Mouse (Mus musculus) gastrocnemius, postnatal 25 days (tissue): ENCODE results near the gene Hoxc4. TPM values are rescaled to one million over a fixed set of nuclear protein-coding genes. Genes with fewer than 3 reads are reported as not detected.

ENCODE experiments used
- DNase-seq: peaks from one replicate; pipeline ENCODE4 v3.0.0; 2022
- long read RNA-seq, 2 experiments: library from polyadenylated mRNA; stranded (forward); transcript quantifications; one replicate each; pipeline ENCODE4 v2.0.0; 2021
- total RNA-seq, 2 experiments: library from RNA; stranded (reverse); gene quantifications; 1 replicate in 1 of 2; 2 replicates in 1 of 2; pipeline ENCODE4 v1.2.3; 2021

Gene Hoxc4
- total RNA-seq, result 1 to 10 TPM; 3.8 to 4.1 TPM
- long read RNA-seq, experiment 1, partial matches to known transcripts, result 0 of 2 reads
- long read RNA-seq, experiment 1, other reads (novel, unspliced or antisense), result 2 of 2 reads
- long read RNA-seq, experiment 2, partial matches to known transcripts, result 0 of 1 reads
- long read RNA-seq, experiment 2, other reads (novel, unspliced or antisense), result 0 of 1 reads

DNA sequence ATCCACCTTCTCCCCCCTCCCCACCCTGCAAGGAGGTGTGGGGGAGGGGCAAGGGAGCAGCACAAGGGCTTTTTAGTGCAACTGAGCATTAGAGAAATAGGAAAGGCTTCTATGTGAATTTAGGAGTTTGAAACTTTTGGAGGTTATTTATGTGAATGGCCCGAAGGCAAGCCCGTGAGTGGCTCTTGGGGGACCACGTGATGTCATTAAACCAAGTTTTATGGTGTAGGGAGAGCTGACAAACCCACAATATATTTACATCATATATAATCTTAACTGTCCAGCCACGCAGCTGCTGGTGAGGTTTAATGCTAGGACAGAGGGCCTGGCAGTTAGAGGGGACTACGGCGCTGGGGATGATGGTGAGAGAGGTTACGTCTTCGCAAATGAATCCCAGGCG lies at the start of gene Hoxc4:
Gene Hoxc4 (plus strand): TSS at position 299 of the 400 bp plus-strand sequence.
- no peak for DNase-seq

DNA sequence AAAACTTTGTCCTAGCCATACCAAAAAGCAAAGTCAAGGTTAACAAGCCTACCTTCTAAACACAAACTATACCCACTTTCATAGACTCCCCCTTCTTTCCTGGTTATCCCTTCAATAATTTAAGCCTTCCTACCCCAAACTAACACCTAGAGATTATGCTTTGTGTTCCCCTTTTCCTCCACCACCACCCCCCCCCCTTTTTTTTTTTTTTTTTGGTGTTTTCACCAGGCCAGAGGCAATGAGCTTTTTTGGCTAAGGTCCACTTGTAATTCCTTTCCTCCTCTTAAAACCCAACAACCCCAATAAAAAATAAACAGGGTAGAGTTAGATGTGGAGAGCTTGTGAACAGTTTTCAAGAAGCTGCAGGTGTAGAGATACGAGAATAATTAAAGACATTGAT lies 49.4 kb upstream of the Hoxc4 start:
- DNase-seq, result no peak

DNA sequence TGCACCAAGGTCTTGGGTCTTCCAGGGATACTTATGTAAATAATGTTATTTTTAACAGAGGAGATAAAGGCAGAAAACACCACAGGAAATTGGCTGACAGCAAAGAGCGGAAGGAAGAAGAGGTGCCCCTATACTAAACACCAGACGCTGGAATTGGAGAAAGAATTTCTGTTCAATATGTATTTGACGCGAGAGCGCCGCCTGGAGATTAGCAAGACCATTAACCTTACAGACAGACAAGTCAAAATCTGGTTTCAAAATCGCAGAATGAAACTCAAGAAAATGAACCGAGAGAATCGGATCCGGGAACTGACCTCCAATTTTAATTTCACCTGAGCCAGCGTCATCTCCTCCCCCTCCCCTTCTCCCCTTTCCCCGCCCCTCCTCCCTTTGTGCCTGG lies 48.0 kb upstream of the Hoxc4 start:
- DNase-seq, result no peak

DNA sequence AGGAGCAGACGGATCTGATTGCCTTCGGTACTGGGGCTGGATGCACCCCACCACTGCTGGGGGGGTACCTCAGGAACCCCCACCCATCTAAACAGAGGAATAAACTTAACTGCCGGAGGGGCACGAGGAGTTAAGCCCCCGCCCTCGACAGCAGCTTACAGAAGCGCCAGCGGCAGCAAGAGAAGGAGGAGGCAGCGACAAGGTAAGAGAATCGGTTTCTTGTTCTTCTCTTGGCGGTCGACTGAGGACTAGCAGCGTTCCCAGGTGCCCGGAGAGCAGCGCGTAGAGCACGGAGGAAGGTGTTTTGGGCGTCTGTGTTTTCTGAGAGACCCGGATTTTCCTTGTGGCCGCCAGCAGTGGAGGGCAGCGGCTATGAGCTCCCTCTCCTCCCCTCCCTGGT lies 46.5 kb upstream of the Hoxc4 start:
- DNase-seq, result peak; percentile 4

DNA sequence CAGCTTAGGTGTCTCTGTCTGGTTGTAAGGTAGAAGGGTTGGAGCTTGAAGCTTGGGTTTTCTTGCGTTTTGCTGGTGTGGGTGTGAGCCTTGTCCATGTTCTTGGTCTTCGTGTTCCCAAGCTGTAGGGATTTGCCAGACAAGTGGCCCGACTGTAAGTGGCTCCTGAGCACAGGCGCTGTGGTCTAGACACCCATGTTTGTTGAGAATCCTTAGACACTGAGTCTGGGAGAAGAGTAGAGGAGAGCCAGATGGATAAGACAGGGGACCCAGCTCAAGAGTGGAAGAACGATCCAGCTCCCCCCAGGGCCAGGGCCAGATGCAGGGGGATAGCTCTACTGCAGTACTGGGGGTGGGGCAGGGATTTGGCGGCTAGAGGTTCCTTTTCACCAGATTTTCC lies 46.0 kb upstream of the Hoxc4 start:
- peak; percentile 14 for DNase-seq

DNA sequence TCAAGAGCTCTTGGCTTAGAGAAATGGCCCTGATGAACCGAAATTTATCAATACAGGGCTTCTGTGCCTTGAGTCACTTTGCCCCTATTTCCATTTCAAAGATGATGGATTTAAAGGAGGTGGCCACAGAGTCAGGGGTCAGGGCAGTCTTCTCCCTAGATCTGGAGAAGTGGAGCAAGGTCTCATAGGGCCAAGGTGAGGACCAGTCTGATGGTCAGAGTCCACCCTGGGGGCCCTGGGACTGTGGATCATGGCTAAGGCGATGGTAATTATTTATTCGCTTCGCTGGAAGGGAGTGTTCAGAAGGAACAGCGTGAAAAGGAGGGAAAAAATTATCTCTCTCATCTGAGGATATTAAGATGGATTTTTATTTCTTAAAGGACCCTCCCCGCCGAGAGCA lies 43.7 kb upstream of the Hoxc4 start:
- DNase-seq, result no peak

DNA sequence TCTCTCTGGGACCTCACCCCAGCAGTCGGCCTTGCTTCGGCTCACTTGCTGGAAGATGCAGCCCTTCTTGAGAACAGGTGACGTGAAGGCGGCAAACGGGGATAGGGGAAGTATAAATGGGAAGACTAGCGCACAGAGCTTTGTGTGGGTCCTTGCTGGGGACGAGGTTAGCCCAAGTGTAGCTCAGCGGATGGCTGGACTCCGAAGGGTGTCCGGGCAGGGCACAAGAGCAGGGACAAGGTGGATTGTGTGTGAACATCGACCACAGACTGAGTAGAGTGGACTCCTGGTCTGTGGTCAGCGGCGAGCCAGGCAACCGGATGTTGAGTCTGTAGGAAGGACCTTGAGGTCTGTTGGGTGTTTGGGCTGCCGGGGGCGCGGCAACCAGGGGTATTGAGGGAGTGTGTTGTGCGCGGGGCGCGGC lies 43.0 kb upstream of the Hoxc4 start:
- no peak for DNase-seq

DNA sequence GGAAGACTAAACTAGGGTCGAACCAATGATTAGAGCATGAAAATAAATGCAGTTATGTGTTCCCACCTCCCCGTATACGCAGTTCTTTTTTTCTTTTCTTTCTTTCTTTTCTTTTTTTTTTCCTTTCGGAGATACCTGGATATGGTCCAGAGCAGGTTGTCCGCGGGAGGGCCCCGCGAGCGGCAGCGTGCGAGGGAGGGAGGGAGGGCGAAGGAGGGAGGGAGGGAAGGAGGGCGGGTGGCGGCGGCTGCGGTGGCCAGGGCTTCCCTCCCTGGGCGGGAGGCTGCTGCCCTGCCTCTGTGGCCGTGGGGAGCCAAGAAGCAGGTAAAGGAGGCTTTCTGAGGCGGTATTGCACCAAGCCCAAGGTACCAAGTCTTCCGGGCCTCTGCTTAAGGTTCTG lies 42.6 kb upstream of the Hoxc4 start, which contains the start of gene Hoxc9:
Gene Hoxc9 (plus strand): TSS at position 269 of the 400 bp plus-strand sequence.
- peak; percentile 41 for DNase-seq

DNA sequence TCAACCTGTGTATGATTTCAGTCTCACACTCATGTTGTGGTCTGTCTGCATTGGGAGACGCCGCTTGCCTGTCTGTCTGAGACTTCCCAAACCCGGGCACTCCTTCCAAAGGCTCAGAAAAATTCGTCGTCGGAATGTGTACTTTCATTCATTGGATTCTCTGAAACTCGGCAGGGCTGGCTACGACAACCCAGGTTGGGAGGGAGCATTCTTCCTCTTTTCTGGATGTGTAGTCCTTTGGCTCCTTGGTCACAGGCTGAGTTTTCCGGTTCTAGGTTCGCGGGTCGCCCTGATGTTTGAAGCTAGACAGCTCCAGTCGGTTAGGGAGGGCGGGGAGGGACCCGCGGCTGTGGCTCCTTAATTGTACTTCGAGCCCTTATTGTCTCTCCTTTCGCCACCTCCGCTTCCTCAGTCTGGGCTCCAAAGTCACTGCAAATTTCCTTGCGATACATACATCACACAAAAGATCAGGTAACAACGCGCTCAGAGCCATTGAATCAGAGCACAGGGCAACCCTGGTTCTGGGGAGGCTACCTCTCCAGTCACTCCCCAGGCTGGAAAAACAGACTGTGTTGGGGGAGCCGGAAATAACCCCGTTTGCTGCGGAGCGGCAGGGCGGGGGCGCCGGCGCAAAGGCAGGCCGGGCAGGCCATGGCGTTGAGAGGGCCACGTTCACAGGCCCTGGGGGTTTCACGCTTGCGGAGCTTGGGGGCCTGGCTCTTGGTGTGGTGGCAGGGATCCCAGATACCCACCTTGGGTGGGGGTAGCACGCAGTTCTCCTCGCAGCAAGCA lies 41.9 kb upstream of the Hoxc4 start:
- DNase-seq, result peak; percentile 44

DNA sequence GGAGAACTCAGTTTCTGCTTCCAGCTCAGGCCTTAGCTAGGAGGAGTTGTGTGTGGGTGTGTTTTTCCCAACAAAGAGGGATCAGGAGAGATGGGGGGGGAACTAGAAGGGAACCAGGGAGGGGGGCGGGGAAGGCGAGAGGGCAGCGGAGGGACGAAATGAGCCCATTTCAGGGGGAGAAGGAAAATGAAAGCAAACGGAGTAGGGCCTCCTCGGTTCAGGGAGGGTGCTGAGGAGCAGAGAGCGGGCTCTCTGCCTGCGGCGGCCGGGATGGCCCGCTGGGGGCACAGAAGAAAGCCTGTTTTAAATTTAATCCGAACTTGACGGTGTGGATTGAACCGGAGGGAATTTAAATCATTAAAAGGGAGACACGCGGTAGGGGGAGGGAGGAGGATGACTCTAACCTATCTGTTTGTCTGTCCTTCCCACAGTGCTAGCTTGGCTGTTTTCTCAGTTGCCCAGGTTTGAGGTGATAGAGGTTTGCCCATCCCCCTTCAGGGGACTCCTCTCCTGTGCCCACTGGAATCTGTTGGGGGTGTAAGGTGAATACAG lies 41.2 kb upstream of the Hoxc4 start:
- no peak for DNase-seq

DNA sequence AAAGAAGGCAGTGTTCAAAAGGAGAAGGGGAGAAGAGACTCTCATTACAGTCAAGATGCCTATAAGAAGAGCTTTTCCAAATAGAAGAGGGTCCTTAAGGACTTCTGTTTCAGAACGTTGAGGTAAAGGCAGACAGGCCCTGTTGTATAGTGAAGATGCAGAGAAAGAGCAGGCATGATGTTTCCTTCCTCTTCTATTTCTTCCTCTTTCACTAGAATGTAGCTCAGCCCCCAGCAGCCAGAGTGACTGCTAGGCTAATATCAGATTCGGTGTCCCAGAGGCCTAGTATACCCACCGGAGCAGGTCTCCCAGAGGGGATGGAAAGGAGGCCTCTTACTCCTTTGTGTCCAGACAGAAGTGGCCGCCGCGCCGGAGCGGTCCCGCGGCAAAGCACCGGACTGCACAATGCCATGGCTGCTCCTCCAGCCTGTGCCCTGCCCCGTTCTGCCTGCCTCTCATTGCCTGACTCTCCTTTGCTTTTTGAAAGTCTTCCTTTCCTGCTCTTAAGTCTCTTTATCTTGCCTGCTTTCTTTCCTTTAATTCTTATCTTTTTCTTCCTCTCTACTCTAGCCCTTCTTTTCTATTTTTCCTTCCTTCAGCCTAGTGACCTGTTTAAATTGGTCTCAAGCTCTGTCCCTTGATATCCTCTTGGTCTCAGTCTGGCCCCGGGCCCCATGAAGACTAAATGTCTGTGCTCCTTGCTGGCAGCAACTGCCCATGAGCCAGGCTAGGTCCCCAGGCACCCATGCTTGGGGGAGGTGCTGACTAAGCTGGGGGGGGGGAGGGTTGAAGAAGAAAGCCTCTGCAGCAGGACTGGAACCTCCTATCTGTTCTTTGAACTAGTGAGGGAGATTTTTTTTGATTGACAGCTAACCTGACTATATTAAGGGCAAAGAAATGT lies 39.9 kb upstream of the Hoxc4 start:
- DNase-seq, result peak; percentile 4

DNA sequence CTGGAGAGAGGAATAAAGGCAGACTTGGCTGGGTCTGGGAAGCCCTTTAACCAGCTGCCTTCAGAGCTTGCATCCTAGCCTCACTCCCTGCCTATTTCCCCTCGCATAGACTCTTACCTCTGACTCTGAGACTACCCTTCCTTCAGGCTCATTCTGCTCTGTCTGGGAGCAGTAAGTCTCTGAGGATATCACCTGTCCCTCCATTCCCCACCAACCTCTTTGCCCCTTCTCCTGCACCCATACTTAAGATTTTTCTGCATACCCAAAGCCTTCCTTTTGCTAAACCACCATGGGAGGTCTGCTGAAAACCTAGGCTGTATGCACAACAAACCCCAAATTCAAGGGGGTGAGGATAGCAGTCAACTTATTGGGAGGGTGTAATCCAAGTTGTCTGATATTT lies 38.8 kb upstream of the Hoxc4 start:
- no peak for DNase-seq

DNA sequence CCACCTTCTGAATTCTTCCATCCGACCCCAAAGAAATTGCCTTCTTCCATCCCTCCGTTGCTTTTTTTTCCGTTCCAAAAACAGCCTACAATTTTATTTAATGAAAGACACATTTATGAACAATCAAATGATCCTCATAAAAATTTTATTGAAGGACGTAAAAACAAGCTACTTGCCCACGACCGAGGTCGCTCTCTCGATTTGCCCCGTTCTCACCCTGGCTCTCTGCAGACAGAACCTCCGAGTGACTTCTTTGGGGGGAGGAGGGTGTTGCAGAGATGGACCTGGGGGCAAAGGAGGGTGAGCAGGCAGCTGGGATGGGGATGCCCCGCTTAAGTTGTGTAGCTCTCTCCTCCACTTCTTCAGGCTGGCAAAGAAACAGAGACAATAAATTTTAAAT lies 38.4 kb upstream of the Hoxc4 start:
- no peak for DNase-seq

DNA sequence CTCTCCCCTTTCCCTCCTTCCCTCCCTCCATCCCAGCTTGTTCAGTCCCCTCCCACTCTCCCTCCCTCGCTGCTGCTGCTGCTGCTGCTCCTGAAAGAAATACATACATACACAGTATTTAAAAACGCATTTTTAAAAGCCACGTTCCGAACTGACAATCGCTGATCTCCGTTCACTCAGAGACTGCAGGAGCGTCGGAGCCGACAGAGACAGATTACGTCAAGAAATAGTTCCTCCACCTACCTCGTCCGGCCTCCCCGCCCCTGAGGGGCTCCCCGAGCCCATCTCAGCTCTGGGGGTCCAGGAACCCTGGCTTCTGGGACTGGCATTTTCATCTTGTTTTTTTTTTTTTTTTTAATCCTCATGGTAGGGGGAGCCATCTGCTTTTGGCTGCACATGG lies 37.8 kb upstream of the Hoxc4 start:
- no peak for DNase-seq

DNA sequence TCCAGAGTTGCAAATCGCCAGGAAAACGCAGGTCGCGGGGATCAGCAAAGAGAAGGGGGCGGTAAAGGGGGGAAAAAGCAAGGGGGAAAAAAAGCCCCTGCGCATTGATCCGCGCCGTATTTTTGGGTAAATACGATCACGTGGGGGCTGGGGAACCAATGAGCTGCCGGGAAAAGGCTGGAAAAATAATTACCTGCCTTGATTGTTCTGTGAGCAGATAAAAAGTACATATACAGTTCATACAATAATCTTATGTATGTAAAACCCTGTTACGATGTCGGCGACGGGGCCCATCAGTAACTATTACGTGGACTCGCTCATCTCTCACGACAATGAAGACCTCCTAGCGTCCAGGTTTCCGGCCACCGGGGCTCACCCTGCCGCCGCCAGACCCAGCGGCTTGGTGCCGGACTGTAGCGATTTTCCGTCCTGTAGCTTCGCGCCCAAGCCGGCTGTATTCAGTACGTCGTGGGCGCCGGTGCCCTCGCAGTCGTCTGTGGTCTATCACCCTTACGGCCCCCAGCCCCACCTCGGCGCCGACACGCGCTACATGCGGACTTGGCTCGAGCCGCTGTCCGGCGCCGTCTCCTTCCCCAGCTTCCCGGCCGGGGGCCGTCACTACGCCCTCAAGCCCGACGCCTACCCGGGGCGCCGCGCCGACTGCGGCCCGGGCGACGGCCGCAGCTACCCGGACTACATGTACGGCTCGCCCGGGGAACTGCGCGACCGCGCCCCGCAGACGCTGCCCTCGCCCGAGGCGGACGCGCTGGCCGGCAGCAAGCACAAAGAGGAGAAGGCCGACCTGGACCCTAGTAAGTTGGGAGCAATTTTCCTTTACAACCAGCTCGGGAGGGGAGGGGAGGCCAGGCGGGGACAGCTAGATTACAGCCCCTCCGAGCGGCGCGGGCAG lies 37.1 kb upstream of the Hoxc4 start:
- peak; percentile 64 for DNase-seq

DNA sequence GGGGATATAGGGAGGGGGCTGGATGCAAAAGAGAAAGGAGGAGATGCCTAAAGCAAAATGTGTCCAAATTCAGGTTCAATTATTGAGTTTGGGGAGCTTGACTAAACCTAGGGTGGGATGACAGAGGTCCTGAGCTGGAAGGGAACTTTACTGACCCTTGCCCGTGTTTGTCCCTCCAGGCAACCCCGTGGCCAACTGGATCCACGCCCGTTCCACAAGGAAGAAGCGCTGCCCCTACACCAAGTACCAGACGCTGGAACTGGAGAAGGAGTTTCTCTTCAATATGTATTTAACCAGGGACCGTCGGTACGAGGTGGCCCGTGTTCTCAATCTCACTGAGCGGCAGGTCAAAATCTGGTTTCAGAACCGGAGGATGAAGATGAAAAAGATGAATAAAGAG lies 35.0 kb upstream of the Hoxc4 start:
- no peak for DNase-seq

DNA sequence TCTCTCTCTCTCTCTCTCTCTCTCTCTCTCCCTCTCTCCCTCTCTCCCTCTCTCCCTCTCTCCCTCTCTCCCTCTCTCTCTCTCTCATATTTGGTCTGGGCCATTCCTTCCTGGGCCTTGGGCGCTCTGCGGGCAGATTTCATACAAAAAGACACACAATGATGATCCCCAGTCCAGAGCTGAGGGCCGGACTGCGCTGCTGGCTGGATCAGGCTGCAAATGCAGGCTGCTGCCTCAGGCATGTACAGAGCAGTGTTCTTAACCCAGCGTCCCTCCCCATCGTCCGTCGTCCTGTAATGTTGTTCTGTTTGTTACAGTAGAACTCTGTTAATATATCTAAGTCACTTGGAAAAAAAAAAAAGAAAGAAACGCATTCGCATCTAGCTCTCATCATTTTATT lies 34.2 kb upstream of the Hoxc4 start:
- DNase-seq, result no peak

DNA sequence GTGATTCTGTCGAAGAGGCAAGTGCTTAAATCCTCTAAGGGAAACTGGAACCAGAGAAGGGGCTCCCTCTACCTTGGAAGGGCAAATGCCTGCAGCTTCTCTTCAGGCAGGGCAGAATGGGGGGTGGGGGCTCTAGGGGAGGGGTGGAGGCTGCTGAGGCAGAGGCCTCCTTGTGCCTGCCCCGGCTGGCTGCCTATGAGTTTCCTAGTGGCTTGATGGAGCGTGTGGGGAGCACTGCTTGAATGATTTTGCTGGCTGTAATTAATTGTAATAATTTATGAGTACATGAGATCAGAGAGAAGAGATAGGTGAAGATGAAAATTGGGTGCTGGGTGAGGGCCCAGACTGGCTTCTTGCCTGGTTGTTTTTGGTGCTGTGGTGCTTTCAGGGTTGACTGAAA lies 33.8 kb upstream of the Hoxc4 start:
- no peak for DNase-seq

DNA sequence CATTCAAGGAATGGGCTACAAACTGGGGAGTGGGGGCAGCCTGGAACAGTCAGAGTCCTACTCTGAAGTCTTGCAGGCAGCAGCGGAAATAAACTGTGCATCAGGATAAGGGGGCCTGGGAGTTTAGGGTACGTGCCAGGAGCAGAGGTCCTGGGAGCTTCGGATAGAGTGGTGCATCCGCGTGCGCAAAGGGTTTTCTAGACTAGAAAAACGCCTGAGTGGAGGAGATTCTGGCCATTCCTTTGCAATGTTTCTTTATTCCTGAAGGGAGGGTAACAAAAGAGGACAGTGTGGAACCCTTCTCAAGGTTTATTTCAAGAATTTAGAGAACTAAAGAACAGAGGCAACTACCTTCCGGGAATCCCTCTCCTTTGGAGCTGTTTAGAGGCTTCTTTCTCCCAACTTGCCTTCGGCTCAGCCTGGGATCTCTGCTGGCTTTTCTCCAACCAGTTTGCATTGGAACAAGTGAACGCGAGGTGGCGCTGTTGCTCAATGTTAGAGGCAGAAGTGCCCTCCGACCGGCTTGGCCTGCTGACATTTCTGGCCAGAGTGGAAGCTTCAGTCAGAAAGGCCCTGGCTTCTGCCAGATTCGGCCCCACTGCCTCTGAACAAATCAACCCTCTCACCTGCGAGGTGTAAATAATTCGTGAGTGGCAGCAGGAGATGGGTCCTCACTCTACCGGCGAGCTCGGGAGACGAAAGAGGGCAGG lies 31.5 kb upstream of the Hoxc4 start:
- DNase-seq, result peak; percentile 86

DNA sequence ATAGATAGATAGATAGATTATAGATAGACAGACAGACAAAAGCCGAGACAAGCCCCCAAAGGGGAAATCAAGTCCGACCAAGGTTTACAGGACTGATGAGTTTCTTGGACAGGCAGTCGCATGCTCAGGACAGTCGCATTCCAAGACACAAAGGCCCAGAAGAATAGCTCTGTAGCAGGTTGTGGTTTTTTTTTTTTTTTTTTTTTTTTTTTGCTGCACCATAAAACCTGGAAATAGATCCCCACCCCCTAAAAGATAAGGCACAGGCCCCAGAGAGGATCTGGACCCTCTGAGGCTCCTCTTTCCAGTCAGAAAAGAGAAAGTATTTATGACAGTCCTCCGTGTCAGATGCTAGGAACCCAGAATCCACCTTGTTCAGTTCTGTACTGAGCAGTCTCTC lies 30.7 kb upstream of the Hoxc4 start:
- DNase-seq, result no peak
